Mouse (Mus musculus): Measurements from ENCODE around the gene Npdc1.

DNA sequence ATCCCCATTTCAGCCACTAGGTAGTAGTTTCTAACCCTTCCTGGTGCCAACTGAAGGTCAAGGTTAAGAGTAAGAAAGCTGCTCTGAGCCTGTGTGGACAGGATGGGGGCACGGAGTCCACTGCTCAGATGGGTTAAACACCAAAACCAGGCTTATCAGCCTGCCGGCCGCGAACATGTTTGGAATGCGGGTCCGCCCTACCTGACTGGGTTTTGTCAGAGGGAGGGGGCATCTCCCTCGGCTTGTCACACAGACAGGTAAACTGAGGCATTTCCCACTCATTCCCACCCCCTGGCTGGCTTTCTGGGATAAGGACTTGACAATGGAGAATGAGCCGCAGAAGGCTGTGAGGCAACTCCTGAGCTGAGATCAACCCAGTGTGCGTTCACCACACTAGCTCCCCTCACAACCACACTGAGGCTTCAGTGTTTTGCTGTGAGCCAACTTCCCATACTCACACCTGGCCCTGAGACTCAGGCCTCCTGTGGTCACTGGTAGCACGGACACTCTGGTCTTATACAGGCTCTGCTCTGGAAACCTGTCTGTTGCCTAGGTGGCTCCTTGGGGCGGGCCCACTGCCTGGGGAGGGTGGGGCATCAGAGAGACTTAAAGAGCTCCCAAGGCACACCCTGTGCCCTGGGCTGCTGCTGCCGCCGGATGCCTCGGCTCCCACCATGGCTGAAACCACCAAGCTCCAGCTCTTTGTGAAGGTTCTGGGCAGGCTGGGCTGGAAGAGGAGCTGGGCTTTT, 57.2 kb downstream of the Npdc1 start, which contains the start of gene Clic3:
- TF ChIP-seq CTCF (IDR thresholded peaks at IDR 0.05; ENCODE audit: low read depth): no peak
- no peak for TF ChIP-seq EP300 (IDR thresholded peaks at IDR 0.05; ENCODE audit: low read depth)

Measured in heart, postnatal 0 days (tissue).